Mouse (Mus musculus): ENCODE results near the gene Boc. TPM values are rescaled to one million over a fixed set of nuclear protein-coding genes. Genes with fewer than 3 reads are reported as not detected.

Boc gene
- polyA plus RNA-seq, 2 experiments: 0.15 to 0.27 TPM

GRCm38 (mm10) chr16:44543098-44543497 lies 15.6 kb downstream of the Boc start:
- DNase-seq (ENCODE audit: low read depth in 3 of 3, low spot score in 3 of 3) (no peak), ATAC-seq (ENCODE audit: insufficient read depth) (no peak)
- no peak overlapping the region for H3K4me3 ChIP-seq (ENCODE audit: insufficient read depth in 1 of 2, low read depth in 2 of 2, low read length in 2 of 2)
- TF ChIP-seq EP300 (IDR thresholded peaks at IDR 0.05; ENCODE audit: low read depth) (no peak), CTCF (IDR thresholded peaks at IDR 0.05; ENCODE audit: low read depth) (no peak)
- H3K27ac ChIP-seq: no peak overlapping the region
- H3K4me1 ChIP-seq (replicated peaks; ENCODE audit: control insufficient read depth in 2 of 2, insufficient read depth in 2 of 2, low read length in 1 of 2): no peaks in the 10 kb centered on the region
- no peaks in the 10 kb centered on the region for H3K27me3 ChIP-seq (ENCODE audit: control insufficient read depth, insufficient read depth, low read length)
- H3K9ac ChIP-seq (replicated peaks): no peak overlapping the region
- no peak overlapping the region for H3K4me2 ChIP-seq (ENCODE audit: low read depth)
- no peaks in the 10 kb centered on the region for H3K9me3 ChIP-seq (ENCODE audit: control insufficient read depth, low read length)
- H3K36me3 ChIP-seq (replicated peaks; ENCODE audit: control insufficient read depth, insufficient read depth, low read depth): no peaks in the 10 kb centered on the region
- WGBS (ENCODE audit: insufficient replicate concordance): 66% methylated on average over 3 of the region's 3 CpGs

- H3K27ac ChIP-seq: no peak overlapping the region
- H3K9ac ChIP-seq (replicated peaks): no peak overlapping the region
- no peaks in the 10 kb centered on the region for H3K27me3 ChIP-seq (ENCODE audit: control insufficient read depth, insufficient read depth, low read length)
- H3K4me3 ChIP-seq (ENCODE audit: insufficient read depth in 1 of 2, low read depth in 2 of 2, low read length in 2 of 2): no peak overlapping the region
- 78% methylated on average over 3 of the region's 3 CpGs for WGBS (ENCODE audit: insufficient replicate concordance)
- no peaks in the 10 kb centered on the region for H3K36me3 ChIP-seq (replicated peaks; ENCODE audit: control insufficient read depth, insufficient read depth, low read depth)
- no peak overlapping the region for H3K4me2 ChIP-seq (ENCODE audit: low read depth)
- DNase-seq (ENCODE audit: low read depth in 3 of 3, low spot score in 3 of 3) (no peak), ATAC-seq (ENCODE audit: insufficient read depth) (no peak)
- no peaks in the 10 kb centered on the region for H3K9me3 ChIP-seq (ENCODE audit: control insufficient read depth, low read length)
- TF ChIP-seq CTCF (IDR thresholded peaks at IDR 0.05; ENCODE audit: low read depth) (no peak), EP300 (IDR thresholded peaks at IDR 0.05; ENCODE audit: low read depth) (no peak)
- H3K4me1 ChIP-seq (replicated peaks; ENCODE audit: control insufficient read depth in 2 of 2, insufficient read depth in 2 of 2, low read length in 1 of 2): no peaks in the 10 kb centered on the region
These were observed 16.5 kb downstream of the Boc start for GRCm38 (mm10) chr16:44542029-44542690.

- no peak overlapping the region for H3K9ac ChIP-seq (replicated peaks)
- no peaks in the 10 kb centered on the region for H3K9me3 ChIP-seq (ENCODE audit: control insufficient read depth, low read length)
- H3K4me1 ChIP-seq (replicated peaks; ENCODE audit: control insufficient read depth in 2 of 2, insufficient read depth in 2 of 2, low read length in 1 of 2): no peaks in the 10 kb centered on the region
- H3K27ac ChIP-seq: no peak overlapping the region
- DNase-seq (ENCODE audit: low read depth in 3 of 3, low spot score in 3 of 3) (no peak), ATAC-seq (ENCODE audit: insufficient read depth) (no peak)
- H3K4me3 ChIP-seq (ENCODE audit: insufficient read depth in 1 of 2, low read depth in 2 of 2, low read length in 2 of 2): no peak overlapping the region
- WGBS (ENCODE audit: insufficient replicate concordance): 59% methylated on average over 8 of the region's 8 CpGs
- no peak overlapping the region for H3K4me2 ChIP-seq (ENCODE audit: low read depth)
- H3K27me3 ChIP-seq (ENCODE audit: control insufficient read depth, insufficient read depth, low read length): no peaks in the 10 kb centered on the region
- no peaks in the 10 kb centered on the region for H3K36me3 ChIP-seq (replicated peaks; ENCODE audit: control insufficient read depth, insufficient read depth, low read depth)
- TF ChIP-seq CTCF (IDR thresholded peaks at IDR 0.05; ENCODE audit: low read depth) (no peak), EP300 (IDR thresholded peaks at IDR 0.05; ENCODE audit: low read depth) (no peak)
These were observed 19.1 kb downstream of the Boc start for GRCm38 (mm10) chr16:44539611-44540010.

- Histone ChIP-seq H3K27me3 (ENCODE audit: control insufficient read depth, insufficient read depth, low read length) (no peaks in the 10 kb centered on the region), H3K9ac (replicated peaks) (no peak overlapping the region), H3K4me3 (ENCODE audit: insufficient read depth in 1 of 2, low read depth in 2 of 2, low read length in 2 of 2) (no peak overlapping the region), H3K4me1 (replicated peaks; ENCODE audit: control insufficient read depth in 2 of 2, insufficient read depth in 2 of 2, low read length in 1 of 2) (no peaks in the 10 kb centered on the region), H3K27ac (no peak overlapping the region), H3K36me3 (replicated peaks; ENCODE audit: control insufficient read depth, insufficient read depth, low read depth) (no peaks in the 10 kb centered on the region), H3K9me3 (ENCODE audit: control insufficient read depth, low read length) (no peaks in the 10 kb centered on the region), H3K4me2 (ENCODE audit: low read depth) (no peak overlapping the region)
- WGBS (ENCODE audit: insufficient replicate concordance): 58% methylated on average over 16 of the region's 16 CpGs
- DNase-seq (ENCODE audit: low read depth in 3 of 3, low spot score in 3 of 3) (no peak), ATAC-seq (ENCODE audit: insufficient read depth) (no peak)
- TF ChIP-seq CTCF (IDR thresholded peaks at IDR 0.05; ENCODE audit: low read depth): no peak
- TF ChIP-seq EP300 (IDR thresholded peaks at IDR 0.05; ENCODE audit: low read depth): no peak
These were observed 20.0 kb downstream of the Boc start for GRCm38 (mm10) chr16:44538401-44539395.

- Histone ChIP-seq H3K27ac (no peak overlapping the region), H3K27me3 (ENCODE audit: control insufficient read depth, insufficient read depth, low read length) (no peaks in the 10 kb centered on the region), H3K4me3 (ENCODE audit: insufficient read depth in 1 of 2, low read depth in 2 of 2, low read length in 2 of 2) (no peak overlapping the region), H3K9ac (replicated peaks) (no peak overlapping the region), H3K9me3 (ENCODE audit: control insufficient read depth, low read length) (no peaks in the 10 kb centered on the region), H3K36me3 (replicated peaks; ENCODE audit: control insufficient read depth, insufficient read depth, low read depth) (no peaks in the 10 kb centered on the region), H3K4me1 (replicated peaks; ENCODE audit: control insufficient read depth in 2 of 2, insufficient read depth in 2 of 2, low read length in 1 of 2) (no peaks in the 10 kb centered on the region), H3K4me2 (ENCODE audit: low read depth) (no peak overlapping the region)
- ATAC-seq (ENCODE audit: insufficient read depth) (no peak), DNase-seq (ENCODE audit: low read depth in 3 of 3, low spot score in 3 of 3) (no peak)
- 46% methylated on average over 7 of the region's 7 CpGs for WGBS (ENCODE audit: insufficient replicate concordance)
- no peak for TF ChIP-seq CTCF (IDR thresholded peaks at IDR 0.05; ENCODE audit: low read depth)
- TF ChIP-seq EP300 (IDR thresholded peaks at IDR 0.05; ENCODE audit: low read depth): no peak
These were observed 24.6 kb downstream of the Boc start for GRCm38 (mm10) chr16:44534122-44534521.
